Mouse (Mus musculus) G1E (cell line): ENCODE results near the gene Olfr955.

Source experiments
- CTCF ChIP-seq: IDR thresholded peaks from 2 replicates; pipeline ENCODE4 v1.5.1; 2012; ENCODE audit warnings: low read depth, low read length, inconsistent platforms, mixed read lengths
- GATA1 ChIP-seq: IDR thresholded peaks from 2 replicates; pipeline ENCODE4 v1.6.1; 2012; ENCODE audit warnings: borderline replicate concordance, low read length, inconsistent platforms, mixed read lengths
- GATA2 ChIP-seq: IDR thresholded peaks from 2 replicates; pipeline ENCODE4 v1.6.1; 2012; ENCODE audit warnings: low read depth, low read length, inconsistent platforms, borderline replicate concordance
- POLR2AphosphoS5 ChIP-seq: IDR thresholded peaks from 2 replicates; pipeline ENCODE4 v1.6.1; 2012; ENCODE audit warnings: low read depth, low read length, inconsistent platforms; ENCODE audit not compliant: insufficient replicate concordance
- TAL1 ChIP-seq: conservative IDR thresholded peaks from 2 replicates; pipeline ENCODE4 v1.6.1; 2012; ENCODE audit warnings: low read depth, low read length, inconsistent platforms, mixed read lengths

- TF ChIP-seq GATA1 (no peak), CTCF (no peak), TAL1 (no peak), POLR2AphosphoS5 (no peak), GATA2 (no peak)
Observed at GRCm38 (mm10) chr9:39518595-39518994, 46.9 kb upstream of the Olfr955 start.
